10 mouse cellular contexts compared by ENCODE assay signal in the genomic region with DNA sequence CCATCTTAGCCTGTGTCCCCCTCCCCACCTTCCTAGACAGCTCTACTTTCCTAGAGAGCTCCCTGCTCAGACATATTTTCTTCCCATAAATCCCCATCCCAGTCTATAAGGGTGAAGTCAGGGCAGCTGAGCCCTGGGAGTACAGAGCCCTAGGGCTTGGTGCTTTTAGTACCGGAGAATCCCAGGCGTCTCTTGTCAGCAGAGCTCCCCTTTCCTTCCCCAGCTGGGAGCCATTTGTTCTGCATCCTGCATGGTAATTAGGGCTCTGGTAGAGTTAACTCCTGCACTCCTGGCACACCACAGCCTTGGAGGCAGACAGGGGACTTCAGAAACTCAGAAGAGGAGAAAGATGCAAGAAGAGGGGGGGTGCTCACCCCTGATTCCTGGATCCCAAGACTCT. TPM values are rescaled to one million over a fixed set of nuclear protein-coding genes. Genes with fewer than 3 reads are reported as not detected.
DNase-seq lines count a peak whose midpoint lies in the region; ATAC-seq and TF ChIP-seq lines count a peak whose summit lies in the region.
"Had no signal": no experiment of that assay in that cellular context is flagged by ENCODE, and none has a peak within 500 bp of the region (broad histone marks: within the 10 kb centered on the region; RNA-seq: fewer than 3 reads in every experiment).

No protein-coding gene starts in this region.

- 2% methylated on average over 2 of the region's 2 CpGs for WGBS in midbrain, embryonic 11.5 days
- 0% methylated on average over 2 of the region's 2 CpGs for WGBS in midbrain, postnatal 0 days
- 0% methylated on average over 2 of the region's 2 CpGs for WGBS in limb, embryonic 10.5 days
- 12% methylated on average over 2 of the region's 2 CpGs for WGBS in stomach, embryonic 16.5 days

- no peak overlapping the region for H3K4me2 ChIP-seq in midbrain, embryonic 11.5 days
- no peak overlapping the region for H3K4me2 ChIP-seq in midbrain, postnatal 0 days (ENCODE audit: low read depth, low read length, poor library complexity, severe bottlenecking)
- H3K4me2 ChIP-seq in stomach, embryonic 16.5 days (ENCODE audit: low read depth, low read length) = no peak overlapping the region

- no peak for ATAC-seq in midbrain, embryonic 11.5 days (ENCODE audit: low FRiP score)
- no peak for ATAC-seq in midbrain, postnatal 0 days (ENCODE audit: low FRiP score)
- no peak for ATAC-seq in stomach, embryonic 16.5 days (ENCODE audit: insufficient read depth, low FRiP score)

- peak; percentile 94 for DNase-seq in heart, adult 11 months
- DNase-seq in heart, adult 8-10 months (ENCODE audit: low spot score) = no peak
- no peak for DNase-seq in midbrain, embryonic 11.5 days (ENCODE audit: low spot score, missing footprints)
- no peak for DNase-seq in midbrain, postnatal 0 days (ENCODE audit: low spot score)
- peak; percentile 73 for DNase-seq in limb, embryonic 10.5 days (ENCODE audit: low spot score)
- no peak for DNase-seq in layer of hippocampus, postnatal 14 days (ENCODE audit: low spot score in 2 of 2)
- no peak for DNase-seq in thymus, adult 18-20 months
- DNase-seq: layer of hippocampus, adult 9-11 months had no signal

- H3K4me1 ChIP-seq in midbrain, embryonic 11.5 days (ENCODE audit: control insufficient read depth, insufficient read depth, low read length) = peaks cover 33% of the 10 kb centered on the region
- peaks cover 13% of the 10 kb centered on the region; the same call in 1 of the 2 replicates for H3K4me1 ChIP-seq in midbrain, postnatal 0 days (ENCODE audit: insufficient read depth, low read length)
- peaks cover 81% of the 10 kb centered on the region for H3K4me1 ChIP-seq in limb, embryonic 10.5 days
- H3K4me1 ChIP-seq in stomach, embryonic 16.5 days (ENCODE audit: control insufficient read depth, insufficient read depth, low read length) = peaks cover 51% of the 10 kb centered on the region

- 0 out of 2 replicates have a peak overlapping the region, but pooled peaks have one; percentile 38 for H3K9ac ChIP-seq in midbrain, embryonic 11.5 days (ENCODE audit: low read length)
- no peak overlapping the region for H3K9ac ChIP-seq in midbrain, postnatal 0 days (replicated peaks; ENCODE audit: low read length, poor library complexity, severe bottlenecking)
- peak overlapping the region; percentile 34; the same call in 1 of the 2 replicates for H3K9ac ChIP-seq in stomach, embryonic 16.5 days (ENCODE audit: low read length)

- peaks cover 31% of the 10 kb centered on the region for H3K27me3 ChIP-seq in midbrain, embryonic 11.5 days (ENCODE audit: control insufficient read depth, insufficient read depth, low read length)
- H3K27me3 ChIP-seq in midbrain, postnatal 0 days (ENCODE audit: insufficient read depth, low read length) = peaks cover 32% of the 10 kb centered on the region
- peaks cover 20% of the 10 kb centered on the region for H3K27me3 ChIP-seq in limb, embryonic 10.5 days (ENCODE audit: low read depth, poor library complexity, severe bottlenecking)
- H3K27me3 ChIP-seq in stomach, embryonic 16.5 days (ENCODE audit: control insufficient read depth, insufficient read depth, low read length) = no peaks in the 10 kb centered on the region

- H3K4me3 ChIP-seq in midbrain, embryonic 11.5 days (ENCODE audit: low read depth, low read length) = no peak overlapping the region
- H3K4me3 ChIP-seq in midbrain, postnatal 0 days (ENCODE audit: low read depth, low read length) = no peak overlapping the region
- H3K4me3 ChIP-seq in limb, embryonic 10.5 days = 0 out of 2 replicates have a peak overlapping the region, but pooled peaks have one; percentile 9
- no peak overlapping the region for H3K4me3 ChIP-seq in stomach, embryonic 16.5 days (replicated peaks; ENCODE audit: low read length)
- H3K4me3 ChIP-seq: erythroblast, embryonic 14.5 days had no signal

- H3K36me3 ChIP-seq in midbrain, embryonic 11.5 days (ENCODE audit: control insufficient read depth, insufficient read depth, low read length) = no peaks in the 10 kb centered on the region
- H3K36me3 ChIP-seq in midbrain, postnatal 0 days (ENCODE audit: insufficient read depth, low read length) = no peaks in the 10 kb centered on the region
- no peaks in the 10 kb centered on the region for H3K36me3 ChIP-seq in limb, embryonic 10.5 days
- no peaks in the 10 kb centered on the region for H3K36me3 ChIP-seq in stomach, embryonic 16.5 days (ENCODE audit: control insufficient read depth, insufficient read depth, low read length)

- no peaks in the 10 kb centered on the region for H3K9me3 ChIP-seq in midbrain, embryonic 11.5 days (ENCODE audit: control insufficient read depth, low read length)
- no peaks in the 10 kb centered on the region for H3K9me3 ChIP-seq in midbrain, postnatal 0 days (ENCODE audit: low read length)
- no peaks in the 10 kb centered on the region for H3K9me3 ChIP-seq in limb, embryonic 10.5 days (replicated peaks)
- no peaks in the 10 kb centered on the region for H3K9me3 ChIP-seq in stomach, embryonic 16.5 days (replicated peaks; ENCODE audit: control insufficient read depth, low read length)

- TF ChIP-seq CTCF in midbrain, postnatal 0 days (IDR thresholded peaks at IDR 0.05) = no peak

- no peak overlapping the region for H3K27ac ChIP-seq in midbrain, embryonic 11.5 days (ENCODE audit: low read depth, low read length)
- H3K27ac ChIP-seq in midbrain, postnatal 0 days (ENCODE audit: low read depth, low read length) = no peak overlapping the region
- H3K27ac ChIP-seq in limb, embryonic 10.5 days = peak overlapping the region; percentile 84
- H3K27ac ChIP-seq in stomach, embryonic 16.5 days (ENCODE audit: low read length) = peak overlapping the region; percentile 82

RNA-seq across cellular contexts. Expression of a gene that starts 2.7 kb away (rescaled TPM):
- 10 to 100 TPM; 30.5 to 40.3 (median 39.1) TPM for total RNA-seq in heart, adult 8-10 months (2022)
- 6.4 and 9.0 TPM in 2 replicates for polyA plus RNA-seq in midbrain, embryonic 11.5 days (2014; fragmentation: Nextera tagmentation; extraction: Ambion mirVana)
- 14.1 and 14.9 TPM in 2 replicates for total RNA-seq in midbrain, postnatal 0 days (2014; rRNA removed)
- 14.8 and 14.9 TPM in 2 replicates for polyA plus RNA-seq in midbrain, postnatal 0 days (2015; fragmentation: Nextera tagmentation; extraction: Ambion mirVana)
- polyA plus RNA-seq in limb, embryonic 10.5 days (2016; fragmentation: Nextera tagmentation; extraction: Ambion mirVana) = 18.8 and 22.0 TPM in 2 replicates
- polyA plus RNA-seq in stomach, embryonic 16.5 days (2015; fragmentation: Nextera tagmentation; extraction: Ambion mirVana) = 47.9 and 52.2 TPM in 2 replicates
- 10 to 100 TPM in 1 of 2 experiments, 1 to 10 TPM in 1; 9.9 to 10.5 TPM for total RNA-seq in layer of hippocampus, postnatal 14 days (2021)

RNA-seq across cellular contexts. Expression of a gene that starts 15.6 kb away (rescaled TPM):
- total RNA-seq in heart, adult 8-10 months (2022) = under 1 TPM in 1 of 4 experiments, not detected in 3; 0.65 TPM
- polyA plus RNA-seq in midbrain, embryonic 11.5 days (2014; fragmentation: Nextera tagmentation; extraction: Ambion mirVana) = not detected in 2 replicates
- not detected in 2 replicates for total RNA-seq in midbrain, postnatal 0 days (2014; rRNA removed)
- not detected in 2 replicates for polyA plus RNA-seq in midbrain, postnatal 0 days (2015; fragmentation: Nextera tagmentation; extraction: Ambion mirVana)
- not detected in 2 replicates for polyA plus RNA-seq in limb, embryonic 10.5 days (2016; fragmentation: Nextera tagmentation; extraction: Ambion mirVana)
- 86.6 and 122 TPM in 2 replicates for polyA plus RNA-seq in stomach, embryonic 16.5 days (2015; fragmentation: Nextera tagmentation; extraction: Ambion mirVana)
- total RNA-seq in layer of hippocampus, postnatal 14 days (2021) = not detected
- polyA plus RNA-seq: erythroblast, embryonic 14.5 days had no signal

RNA-seq across cellular contexts. Expression of a gene that starts 36.9 kb away (rescaled TPM):
- 10 to 100 TPM; 14.3 to 16.1 (median 15.2) TPM for total RNA-seq in heart, adult 8-10 months (2022)
- 1.3 and 1.5 TPM in 2 replicates for polyA plus RNA-seq in midbrain, embryonic 11.5 days (2014; fragmentation: Nextera tagmentation; extraction: Ambion mirVana)
- total RNA-seq in midbrain, postnatal 0 days (2014; rRNA removed) = 0.71 and 1.6 TPM in 2 replicates
- polyA plus RNA-seq in midbrain, postnatal 0 days (2015; fragmentation: Nextera tagmentation; extraction: Ambion mirVana) = 2.2 and 2.5 TPM in 2 replicates
- 4.7 and 5.3 TPM in 2 replicates for polyA plus RNA-seq in limb, embryonic 10.5 days (2016; fragmentation: Nextera tagmentation; extraction: Ambion mirVana)
- 4.0 and 4.4 TPM in 2 replicates for polyA plus RNA-seq in stomach, embryonic 16.5 days (2015; fragmentation: Nextera tagmentation; extraction: Ambion mirVana)
- total RNA-seq in layer of hippocampus, postnatal 14 days (2021) = 1 to 10 TPM; 4.8 to 4.9 TPM

RNA-seq across cellular contexts. Expression of a gene that starts 37.2 kb away (rescaled TPM):
- 10 to 100 TPM; 44.8 to 49.1 (median 46.3) TPM for total RNA-seq in heart, adult 8-10 months (2022)
- 20.5 and 25.7 TPM in 2 replicates for polyA plus RNA-seq in midbrain, embryonic 11.5 days (2014; fragmentation: Nextera tagmentation; extraction: Ambion mirVana)
- 37.0 and 42.8 TPM in 2 replicates for total RNA-seq in midbrain, postnatal 0 days (2014; rRNA removed)
- polyA plus RNA-seq in midbrain, postnatal 0 days (2015; fragmentation: Nextera tagmentation; extraction: Ambion mirVana) = 42.4 and 43.4 TPM in 2 replicates
- 49.9 and 56.5 TPM in 2 replicates for polyA plus RNA-seq in limb, embryonic 10.5 days (2016; fragmentation: Nextera tagmentation; extraction: Ambion mirVana)
- polyA plus RNA-seq in stomach, embryonic 16.5 days (2015; fragmentation: Nextera tagmentation; extraction: Ambion mirVana) = 48.4 and 51.4 TPM in 2 replicates
- 10 to 100 TPM; 51.3 to 52.4 TPM for total RNA-seq in layer of hippocampus, postnatal 14 days (2021)

RNA-seq across cellular contexts. Expression of a gene that starts 59.7 kb away (rescaled TPM):
- not detected for total RNA-seq in heart, adult 8-10 months (2022)
- 0.11 TPM in 1 of 2 replicates, not detected in the other for polyA plus RNA-seq in midbrain, embryonic 11.5 days (2014; fragmentation: Nextera tagmentation; extraction: Ambion mirVana)
- 1.7 TPM in 1 of 2 replicates, not detected in the other for total RNA-seq in midbrain, postnatal 0 days (2014; rRNA removed)
- polyA plus RNA-seq in midbrain, postnatal 0 days (2015; fragmentation: Nextera tagmentation; extraction: Ambion mirVana) = 0.17 TPM in 1 of 2 replicates, not detected in the other
- 0.13 and 0.51 TPM in 2 replicates for polyA plus RNA-seq in limb, embryonic 10.5 days (2016; fragmentation: Nextera tagmentation; extraction: Ambion mirVana)
- 0.32 and 0.46 TPM in 2 replicates for polyA plus RNA-seq in stomach, embryonic 16.5 days (2015; fragmentation: Nextera tagmentation; extraction: Ambion mirVana)
- under 1 TPM in 1 of 2 experiments, not detected in 1; 0.25 TPM for total RNA-seq in layer of hippocampus, postnatal 14 days (2021)

Comparison
In these comparisons a context has a peak if more than half of its experiments do, and no peak if none do; other contexts are left out.
1. DNase-seq: peak in heart, adult 11 months (single experiment) and limb, embryonic 10.5 days (single experiment); none in heart, adult 8-10 months (single experiment), midbrain, embryonic 11.5 days (single experiment), midbrain, postnatal 0 days (single experiment), layer of hippocampus, postnatal 14 days (0 of 2) and thymus, adult 18-20 months (0 of 2).
2. H3K27ac ChIP-seq: peak in limb, embryonic 10.5 days (single experiment) and stomach, embryonic 16.5 days (single experiment); none in midbrain, embryonic 11.5 days (single experiment) and midbrain, postnatal 0 days (single experiment).
3. RNA of a gene that starts 15.6 kb away (polyA plus RNA-seq): 86.6 to 122 TPM in stomach, embryonic 16.5 days; not detected in midbrain, postnatal 0 days, not detected in midbrain, embryonic 11.5 days and not detected in limb, embryonic 10.5 days; every median in the first group is over 10 times any median in the second.